Mouse (Mus musculus) bone marrow macrophage, adult 2 months (primary cell): ENCODE data around the gene Nutm1.

Source experiments
- CTCF ChIP-seq: IDR thresholded peaks from 2 replicates; pipeline ENCODE4 v1.5.1; 2012; ENCODE audit warnings: low read depth, mild to moderate bottlenecking, low read length, moderate library complexity
- POLR2A ChIP-seq: IDR thresholded peaks from 2 replicates; pipeline ENCODE4 v1.6.1; 2012; ENCODE audit warnings: mild to moderate bottlenecking, low read depth, low read length, borderline replicate concordance

DNA sequence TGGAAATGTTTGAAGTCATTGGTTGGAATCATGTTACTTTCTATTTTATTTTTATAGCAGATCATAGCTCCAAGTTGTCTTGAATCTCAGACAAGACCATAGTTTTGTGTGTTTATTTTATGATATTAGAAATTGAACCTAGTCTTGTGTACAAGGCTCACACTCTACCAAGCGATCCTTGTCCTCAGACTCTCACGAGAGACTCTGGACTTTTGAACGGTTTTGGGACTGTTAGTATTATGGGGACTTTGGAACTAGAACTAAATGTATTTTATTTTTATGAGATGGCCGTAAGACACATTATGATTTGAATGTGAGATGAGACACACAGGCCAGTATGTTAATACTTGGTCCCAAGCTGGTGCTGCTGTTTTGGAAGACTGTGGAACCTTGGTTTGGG lies 39.1 kb upstream of the Nutm1 start:
- no peak for TF ChIP-seq POLR2A
- TF ChIP-seq CTCF = no peak
